Mouse (Mus musculus) brain, embryonic 14.5 days (tissue): ENCODE results near the gene Slfn5. TPM values are rescaled to one million over a fixed set of nuclear protein-coding genes. Genes with fewer than 3 reads are reported as not detected.

Experiments used
- DNase-seq: peaks from one replicate; pipeline ENCODE4 v3.0.0-alpha.2; 2011; ENCODE audit warnings: low read depth
- CTCF ChIP-seq: fragments of 200-500 bp; IDR thresholded peaks from 2 replicates; pipeline ENCODE4 v1.5.1; 2012; ENCODE audit warnings: inconsistent platforms, mild to moderate bottlenecking, moderate library complexity, borderline replicate concordance; ENCODE audit not compliant: insufficient read depth, insufficient read length; ENCODE audit errors: extremely low read depth
- POLR2A ChIP-seq: fragments of 200-500 bp; IDR thresholded peaks from 2 replicates; pipeline ENCODE4 v1.6.1; 2012; ENCODE audit warnings: mild to moderate bottlenecking, inconsistent platforms, borderline replicate concordance; ENCODE audit not compliant: poor library complexity, insufficient read depth, insufficient read length, severe bottlenecking; ENCODE audit errors: extremely low read depth
- polyA plus RNA-seq: library from polyadenylated mRNA; depleted of rRNA; stranded (reverse); fragments of >200 nt; gene quantifications from 2 replicates; pipeline ENCODE4 v1.2.3, GENCODE M21; 2012

Slfn5 gene
- polyA plus RNA-seq, 1 experiment = 1.0 TPM

DNA sequence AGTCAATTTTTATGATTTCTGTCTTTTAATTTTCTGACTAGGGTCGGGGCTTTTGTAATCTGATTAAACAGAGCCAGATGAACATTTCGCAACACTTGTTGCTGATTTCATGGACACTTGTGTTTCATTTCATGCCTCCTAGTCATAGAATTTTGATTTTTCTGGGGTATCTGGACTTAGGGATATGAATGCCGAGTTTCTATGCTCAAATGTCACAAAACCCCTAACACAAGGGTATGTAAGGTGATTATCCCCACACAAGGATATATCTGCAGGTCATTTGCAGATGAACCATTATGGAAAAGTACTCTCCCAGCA is 21.6 kb upstream of the Slfn5 start:
- TF ChIP-seq CTCF = no peak
- no peak for TF ChIP-seq POLR2A
- peak; percentile 8 for DNase-seq

DNA sequence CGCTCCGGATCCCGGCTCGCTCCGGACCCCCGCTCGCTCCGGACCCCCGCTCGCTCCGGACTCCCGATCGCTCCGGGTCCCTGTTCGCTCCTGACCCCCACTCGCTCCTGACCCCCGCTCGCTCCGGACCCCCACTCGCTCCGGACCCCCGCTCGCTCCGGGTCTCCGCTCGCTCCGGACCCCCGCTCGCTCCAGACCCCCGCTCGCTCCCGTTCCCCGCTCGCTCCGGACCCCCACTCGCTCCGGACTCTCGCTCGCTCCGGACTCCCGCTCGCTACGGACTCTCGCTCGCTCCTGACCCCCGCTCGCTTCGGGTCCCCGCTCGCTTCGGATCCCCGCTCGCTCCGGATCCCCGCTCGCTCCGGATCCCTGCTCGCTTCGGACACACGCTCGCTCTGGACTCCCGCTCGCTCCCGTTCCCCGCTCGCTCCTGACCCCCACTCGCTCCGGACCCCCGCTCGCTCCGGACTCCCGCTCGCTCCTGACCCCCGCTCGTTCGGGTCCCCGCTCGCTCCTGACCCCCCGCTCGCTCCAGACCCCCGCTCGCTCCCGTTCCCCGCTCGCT is 20.7 kb upstream of the Slfn5 start:
- peak; percentile 48 for DNase-seq

DNA sequence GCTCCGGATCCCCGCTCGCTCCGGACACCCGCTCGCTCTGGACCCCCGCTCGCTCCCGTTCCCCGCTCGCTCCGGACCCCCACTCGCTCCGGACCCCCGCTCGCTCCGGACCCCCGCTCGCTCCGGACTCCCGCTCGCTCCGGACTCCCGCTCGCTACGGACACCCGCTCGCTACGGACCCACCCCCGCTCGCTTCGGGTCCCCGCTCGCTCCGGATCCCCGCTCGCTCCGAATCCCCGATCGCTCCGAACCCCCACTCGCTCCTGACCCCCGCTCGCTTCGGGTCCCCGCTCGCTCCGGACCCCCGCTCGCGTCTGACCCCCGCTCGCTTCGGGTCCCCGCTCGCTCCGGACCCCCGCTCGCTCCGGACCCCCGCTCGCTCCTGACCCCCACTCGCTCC is 20.0 kb upstream of the Slfn5 start:
- DNase-seq = peak; percentile 39

DNA sequence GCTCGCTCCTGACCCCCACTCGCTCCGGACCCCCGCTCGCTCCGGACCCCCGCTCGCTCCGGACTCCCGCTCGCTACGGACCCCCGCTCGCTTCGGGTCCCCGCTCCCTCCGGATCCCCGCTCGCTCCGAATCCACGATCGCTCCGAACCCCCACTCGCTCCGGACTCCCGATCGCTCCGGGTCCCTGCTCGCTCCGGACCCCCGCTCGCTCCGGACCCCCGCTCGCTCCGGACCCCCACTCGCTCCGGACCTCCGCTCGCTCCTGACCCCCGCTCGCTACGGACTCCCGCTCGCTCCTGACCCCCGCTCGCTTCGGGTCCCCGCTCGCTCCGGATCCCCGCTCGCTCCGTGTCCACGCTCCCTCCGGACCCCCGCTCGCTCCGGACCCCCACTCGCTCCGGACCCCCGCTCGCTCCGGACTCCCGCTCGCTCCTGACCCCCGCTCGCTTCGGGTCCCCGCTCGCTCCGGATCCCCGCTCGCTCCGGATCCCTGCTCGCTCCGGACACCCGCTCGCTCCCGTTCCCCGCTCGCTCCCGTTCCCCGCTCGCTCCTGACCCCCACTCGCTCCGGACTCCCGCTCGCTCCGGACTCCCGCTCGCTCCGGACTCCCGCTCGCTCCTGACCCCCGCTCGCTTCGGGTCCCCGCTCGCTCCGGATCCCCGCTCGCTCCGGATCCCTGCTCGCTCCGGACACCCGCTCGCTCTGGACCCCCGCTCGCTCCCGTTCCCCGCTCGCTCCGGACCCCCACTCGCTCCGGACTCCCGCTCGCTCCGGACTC is 19.3 kb upstream of the Slfn5 start:
- peak; percentile 32 for DNase-seq

GRCm38 (mm10) chr11:82933186-82933585 is 18.0 kb upstream of the Slfn5 start:
- TF ChIP-seq POLR2A (no peak), CTCF (no peak)
- DNase-seq = no peak

- no peak for TF ChIP-seq POLR2A
- no peak for DNase-seq
Measured at GRCm38 (mm10) chr11:82943336-82943735, 7.8 kb upstream of the Slfn5 start.

DNA sequence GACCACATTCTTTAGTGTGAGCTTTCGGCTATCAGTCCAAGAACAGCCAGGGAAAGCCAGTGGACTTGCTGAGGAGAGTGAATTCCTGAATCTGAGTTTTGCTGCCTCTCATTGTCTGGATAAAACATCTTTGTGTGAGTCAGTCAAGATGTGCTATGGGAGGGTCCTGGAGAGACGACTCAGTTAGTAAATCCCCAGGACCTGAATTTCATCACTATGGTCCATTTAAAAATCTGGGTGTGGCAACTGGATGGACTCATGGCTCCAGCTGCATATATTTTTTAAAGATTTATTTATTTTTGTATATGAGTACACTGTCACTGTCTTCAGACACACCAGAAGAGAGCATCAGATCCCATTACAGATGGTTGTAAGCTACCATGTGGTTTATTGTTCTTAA is 5.5 kb upstream of the Slfn5 start:
- TF ChIP-seq CTCF = no peak
- no peak for TF ChIP-seq POLR2A
- DNase-seq = no peak

DNA sequence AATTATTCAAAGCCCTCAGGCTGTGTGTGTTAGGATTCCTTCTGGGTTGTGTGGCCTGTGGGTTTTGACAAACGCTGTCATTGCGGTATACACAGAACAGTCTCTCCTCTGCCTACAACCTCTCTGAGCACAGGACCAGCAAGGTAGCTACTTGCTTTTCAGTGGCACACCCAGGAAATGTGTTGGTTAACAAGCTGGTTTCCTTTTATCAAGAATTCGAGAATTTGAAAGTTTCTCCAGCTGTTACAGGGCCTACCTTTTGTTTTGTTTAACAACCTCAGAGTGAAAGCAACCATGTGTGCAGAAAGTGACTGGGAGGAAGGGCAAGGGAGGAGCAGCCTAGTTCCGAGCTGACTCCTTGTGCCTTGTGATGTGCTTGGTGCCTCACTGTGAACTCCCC is 3.7 kb upstream of the Slfn5 start:
- no peak for DNase-seq
- no peak for TF ChIP-seq CTCF
- TF ChIP-seq POLR2A = no peak

DNA sequence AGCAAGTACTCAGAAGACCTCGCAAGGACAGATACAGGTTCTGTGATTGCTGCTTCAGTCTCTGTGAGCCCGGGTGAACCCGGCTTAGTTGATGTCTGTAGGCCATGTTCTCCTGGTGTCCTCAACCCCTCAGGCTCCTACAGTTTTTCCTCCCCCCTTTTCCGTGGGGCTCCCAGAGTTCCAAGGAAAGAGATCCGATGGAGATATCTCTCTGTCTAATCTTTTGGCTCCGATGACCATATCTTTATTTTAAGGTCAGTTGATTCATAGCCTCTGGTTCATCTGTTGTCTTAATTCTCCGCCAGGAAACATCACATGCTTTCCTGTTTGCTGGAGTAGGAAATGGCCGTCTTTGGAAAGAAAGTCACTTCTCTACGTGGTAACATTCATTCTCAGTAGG is 2.1 kb upstream of the Slfn5 start:
- DNase-seq = no peak
- TF ChIP-seq CTCF (no peak), POLR2A (no peak)

GRCm38 (mm10) chr11:82951865-82952611 is 889 bp downstream of the Slfn5 start:
- DNase-seq = peak; percentile 6
- TF ChIP-seq CTCF (no peak), POLR2A (no peak)

DNA sequence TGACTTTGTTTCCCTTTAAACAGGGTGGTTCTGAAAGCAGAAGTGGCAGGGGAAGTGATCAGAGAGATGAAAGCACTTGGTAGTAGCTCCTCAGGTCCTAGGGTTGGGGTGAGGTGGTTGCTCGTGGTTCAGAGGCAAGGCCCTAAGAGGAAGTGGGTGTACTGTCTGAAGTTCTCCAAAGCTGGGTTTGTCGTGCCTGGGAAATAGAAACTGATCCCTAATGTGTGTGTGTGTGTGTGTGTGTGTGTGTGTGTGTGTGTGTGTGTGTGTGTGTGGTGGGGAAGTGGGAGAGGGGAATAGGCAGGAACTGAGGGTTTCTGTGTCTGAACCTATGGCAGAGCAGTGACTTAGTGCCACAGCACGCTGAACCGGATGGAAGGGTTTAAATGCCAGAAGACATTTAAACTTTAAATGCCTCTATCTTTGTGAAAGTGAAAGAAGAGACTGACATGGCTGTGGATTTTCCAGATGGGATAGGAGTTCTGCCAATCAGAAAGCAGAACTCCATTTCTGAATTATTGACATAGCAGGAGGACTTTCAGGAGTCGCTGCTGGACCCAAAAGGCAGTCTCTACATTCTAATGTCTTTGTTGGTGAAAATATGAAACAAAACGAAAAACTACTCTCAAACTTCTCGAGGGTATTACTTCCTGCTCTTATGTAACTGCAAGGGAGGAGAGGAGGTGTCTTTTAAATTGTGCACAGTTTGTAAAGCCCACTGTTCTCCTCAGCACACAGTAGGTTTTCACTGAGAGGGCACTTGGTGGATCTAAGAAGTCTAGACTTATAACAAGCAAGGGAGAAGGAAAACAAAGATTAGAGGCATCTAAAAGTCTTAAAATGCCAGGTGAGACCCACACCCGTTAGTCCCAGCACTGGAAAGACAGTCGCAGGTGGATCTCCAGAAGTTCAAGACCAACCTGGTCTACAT is 1.7 kb downstream of the Slfn5 start:
- no peak for TF ChIP-seq POLR2A
- no peak for TF ChIP-seq CTCF
- DNase-seq = no peak

- TF ChIP-seq CTCF (no peak), POLR2A (no peak)
- no peak for DNase-seq
Measured at GRCm38 (mm10) chr11:82954631-82955030, 3.5 kb downstream of the Slfn5 start.
